Mouse (Mus musculus) spleen, postnatal 14 days (tissue): Measurements from ENCODE around the gene Pi4ka.

Source experiments
- DNase-seq, 2 experiments: peaks; one replicate each; pipeline ENCODE4 v3.0.0; 2021 to 2022; ENCODE audit warnings: low spot score in 2 of 2

The Pi4ka gene

GRCm38 (mm10) chr16:17275721-17276120, 130.4 kb downstream of the Pi4ka start, which contains the start of gene Tmem191c:
Gene Tmem191c (plus strand): TSS chr16:17276077.
- no peak for DNase-seq

- DNase-seq = no peak
These were observed 134.3 kb downstream of the Pi4ka start for GRCm38 (mm10) chr16:17271856-17272255.

GRCm38 (mm10) chr16:17271124-17271523, 135.0 kb downstream of the Pi4ka start:
- DNase-seq = peak in 1 of 2 experiments; percentile 31

- DNase-seq = no peak
These were observed 136.2 kb downstream of the Pi4ka start for GRCm38 (mm10) chr16:17269872-17270271.

GRCm38 (mm10) chr16:17267937-17268336, 138.2 kb downstream of the Pi4ka start:
- no peak for DNase-seq

GRCm38 (mm10) chr16:17266113-17266512, 140.0 kb downstream of the Pi4ka start:
- DNase-seq = no peak

GRCm38 (mm10) chr16:17261341-17261740, 144.8 kb downstream of the Pi4ka start:
- DNase-seq = no peak

GRCm38 (mm10) chr16:17258917-17259316, 147.2 kb downstream of the Pi4ka start:
- DNase-seq = no peak

GRCm38 (mm10) chr16:17257359-17257821, 148.7 kb downstream of the Pi4ka start:
- DNase-seq = no peak

GRCm38 (mm10) chr16:17255270-17255669, 150.8 kb downstream of the Pi4ka start:
- DNase-seq = no peak

- DNase-seq = no peak
These were observed 152.0 kb downstream of the Pi4ka start for GRCm38 (mm10) chr16:17254005-17254597.

GRCm38 (mm10) chr16:17252841-17253240, 153.3 kb downstream of the Pi4ka start:
- no peak for DNase-seq

- no peak for DNase-seq
These were observed 153.9 kb downstream of the Pi4ka start for GRCm38 (mm10) chr16:17252086-17252726.

GRCm38 (mm10) chr16:17251539-17251938, 154.6 kb downstream of the Pi4ka start:
- no peak for DNase-seq

- no peak for DNase-seq
These were observed 157.0 kb downstream of the Pi4ka start for GRCm38 (mm10) chr16:17249135-17249534.

GRCm38 (mm10) chr16:17247727-17248126, 158.4 kb downstream of the Pi4ka start:
- DNase-seq = no peak

- no peak for DNase-seq
These were observed 161.1 kb downstream of the Pi4ka start for GRCm38 (mm10) chr16:17244996-17245395.

- DNase-seq = no peak
These were observed 162.4 kb downstream of the Pi4ka start for GRCm38 (mm10) chr16:17243731-17244130.

GRCm38 (mm10) chr16:17239409-17239808, 166.7 kb downstream of the Pi4ka start:
- DNase-seq = no peak

- no peak for DNase-seq
These were observed 168.5 kb downstream of the Pi4ka start for GRCm38 (mm10) chr16:17237634-17238033.

- DNase-seq = no peak
These were observed 171.0 kb downstream of the Pi4ka start for GRCm38 (mm10) chr16:17234916-17235665.

- DNase-seq = no peak
These were observed 171.6 kb downstream of the Pi4ka start for GRCm38 (mm10) chr16:17234499-17234895.
